In genomic region chr9:33080271-33080670, GRCm38 (mm10) we compare ENCODE assay signal across 14 mouse cellular contexts.
A peak's percentile ranks its signal among the peaks of the same experiment; 100 is the strongest.
DNase-seq lines count a peak whose midpoint lies in the region; ATAC-seq and TF ChIP-seq lines count a peak whose summit lies in the region.
"Had no signal": no experiment of that assay in that cellular context is flagged by ENCODE, and none has a peak within 500 bp of the region (broad histone marks: within the 10 kb centered on the region; RNA-seq: fewer than 3 reads in every experiment).

No protein-coding gene starts in this region.

- no peak overlapping the region for H3K9ac ChIP-seq in CH12.LX (ENCODE audit: insufficient read depth, low read depth)
- H3K9ac ChIP-seq: forebrain, embryonic 15.5 days; intestine, embryonic 15.5 days; liver, embryonic 12.5 days; neural tube, embryonic 13.5 days had no signal

- no peak for TF ChIP-seq POLR2A in CH12.LX (IDR thresholded peaks at IDR 0.05; ENCODE audit: low read depth, low read length)

- 75% methylated on average over 3 of the region's 3 CpGs for WGBS in midbrain, embryonic 10.5 days

- 0 out of 2 replicates have a peak overlapping the region, but pooled peaks have one; percentile 1 for H3K4me2 ChIP-seq in CH12.LX (ENCODE audit: insufficient read depth, low read depth, poor library complexity, severe bottlenecking)
- H3K4me2 ChIP-seq: forebrain, embryonic 15.5 days; intestine, embryonic 15.5 days; liver, embryonic 12.5 days; neural tube, embryonic 13.5 days had no signal

- H3K27ac ChIP-seq in CH12.LX (ENCODE audit: insufficient read depth, low read depth) = no peak overlapping the region
- no peak overlapping the region for H3K27ac ChIP-seq in midbrain, embryonic 10.5 days (replicated peaks)
- H3K27ac ChIP-seq: forebrain, embryonic 15.5 days; intestine, embryonic 15.5 days; layer of hippocampus, adult 2 months; liver, embryonic 12.5 days; neural tube, embryonic 13.5 days had no signal

- in situ Hi-C loops in CH12.LX (cut with MboI; ENCODE audit: low pct_ligation_motif_present, low pct_unique_long_range_greater_than_20kb, low sequenced_read_pairs) = loop anchor here (25.0 kb wide), 1 partner anchor 668 kb away; no protein-coding TSS in a partner anchor

- H3K79me2 ChIP-seq in CH12.LX (replicated peaks; ENCODE audit: control insufficient read depth, extremely low read depth, insufficient read depth, poor library complexity, severe bottlenecking) = no peaks in the 10 kb centered on the region

- H3K9me3 ChIP-seq in CH12.LX (replicated peaks; ENCODE audit: low read length) = no peaks in the 10 kb centered on the region
- H3K9me3 ChIP-seq in midbrain, embryonic 10.5 days (replicated peaks) = no peaks in the 10 kb centered on the region
- H3K9me3 ChIP-seq: forebrain, embryonic 15.5 days; intestine, embryonic 15.5 days; liver, embryonic 12.5 days; neural tube, embryonic 13.5 days had no signal

- no peak for ATAC-seq in megakaryocyte, adult 5-6 weeks (ENCODE audit: poor library complexity, severe bottlenecking)
- ATAC-seq: forebrain, embryonic 15.5 days; intestine, embryonic 15.5 days; liver, embryonic 12.5 days had no signal

- peak; percentile 18 for DNase-seq in kidney, postnatal 14 days
- no peak for DNase-seq in kidney, postnatal 25 days
- no peak for DNase-seq in CH12.LX (ENCODE audit: extremely low read depth)
- DNase-seq in hindlimb bud, embryonic 11.5 days (ENCODE audit: extremely low spot score, low read depth, low spot score) = peak; percentile 18
- DNase-seq in thymus, postnatal 0 days (ENCODE audit: low spot score) = peak; percentile 24
- no peak for DNase-seq in midbrain, embryonic 10.5 days (ENCODE audit: low spot score)
- DNase-seq: cerebellum, postnatal 36 days; gastrocnemius, postnatal 10 days had no signal

- no peak overlapping the region for H3K4me3 ChIP-seq in CH12.LX (replicated peaks in 1 of 3; ENCODE audit: low read depth in 2 of 3, low read length in 2 of 3, poor library complexity in 1 of 3)
- no peak overlapping the region for H3K4me3 ChIP-seq in midbrain, embryonic 10.5 days
- H3K4me3 ChIP-seq: forebrain, embryonic 15.5 days; intestine, embryonic 15.5 days; layer of hippocampus, adult 2 months; liver, embryonic 12.5 days; neural tube, embryonic 13.5 days had no signal

- TF ChIP-seq EP300 in CH12.LX (IDR thresholded peaks at IDR 0.05; ENCODE audit: low read length) = no peak

- H3K27me3 ChIP-seq in CH12.LX (replicated peaks) = no peaks in the 10 kb centered on the region
- no peaks in the 10 kb centered on the region for H3K27me3 ChIP-seq in midbrain, embryonic 10.5 days (ENCODE audit: low read depth, poor library complexity, severe bottlenecking)
- H3K27me3 ChIP-seq: forebrain, embryonic 15.5 days; intestine, embryonic 15.5 days; liver, embryonic 12.5 days; neural tube, embryonic 13.5 days had no signal

- no peak for TF ChIP-seq CTCF in CH12.LX (conservative IDR thresholded peaks at IDR 0.05 in 1 of 2, IDR thresholded peaks at IDR 0.05 in 1 of 2; ENCODE audit: low read depth in 2 of 2, low read length in 2 of 2)

- no peaks in the 10 kb centered on the region for H3K36me3 ChIP-seq in CH12.LX (replicated peaks in 1 of 2; ENCODE audit: control insufficient read depth in 1 of 2, insufficient read depth in 1 of 2, low read length in 1 of 2)
- no peaks in the 10 kb centered on the region for H3K36me3 ChIP-seq in midbrain, embryonic 10.5 days
- H3K36me3 ChIP-seq: forebrain, embryonic 15.5 days; intestine, embryonic 15.5 days; liver, embryonic 12.5 days; neural tube, embryonic 13.5 days had no signal

- no peak for TF ChIP-seq RAD21 in CH12.LX (IDR thresholded peaks at IDR 0.05; ENCODE audit: low read depth, low read length)

- peaks cover 0 to 9% of the 10 kb centered on the region in 2 experiments; a peak in 2 of 4 replicates for H3K4me1 ChIP-seq in CH12.LX (ENCODE audit: control insufficient read depth in 1 of 2, insufficient read depth in 2 of 2)
- H3K4me1 ChIP-seq in midbrain, embryonic 10.5 days = peaks cover 8% of the 10 kb centered on the region
- H3K4me1 ChIP-seq: forebrain, embryonic 15.5 days; liver, embryonic 12.5 days had no signal

- dilution Hi-C loops in CH12.LX (cut with MboI; ENCODE audit: extremely low pct_ligation_motif_present, extremely low pct_unique_long_range_greater_than_20kb, low sequenced_read_pairs) = no loop called here

TF ChIP-seq in CH12.LX, 34 proteins besides CTCF, POLR2A, EP300 and RAD21:
- TF ChIP-seq BHLHE40 (IDR thresholded peaks at IDR 0.05; ENCODE audit: low read depth, low read length) = 0 out of 2 replicates have a peak, but pooled peaks have one; percentile 11
- TF ChIP-seq MAFK (IDR thresholded peaks at IDR 0.05; ENCODE audit: insufficient replicate concordance, low read length) = no peak

Comparison
In these comparisons a context has a peak if more than half of its experiments do, and no peak if none do; other contexts are left out.
1. DNase-seq: peak in kidney, postnatal 14 days (single experiment), hindlimb bud, embryonic 11.5 days (single experiment) and thymus, postnatal 0 days (single experiment); none in kidney, postnatal 25 days (0 of 2), CH12.LX (single experiment) and midbrain, embryonic 10.5 days (single experiment).